Mouse (Mus musculus) midbrain, embryonic 15.5 days (tissue): ENCODE measurements at regions not wholly inside any gene's neighbourhood (a gene's known extent, or its start where the extent isn't known, plus 50 kb on each side); places are given as distances from the start of the nearest gene placed in this dataset.

ENCODE experiments used
- ATAC-seq: fragments of 200-750 bp; cut with Nextera tagmentation; replicated peaks from 2 replicates; pipeline ENCODE4 v1.8.0; 2017; ENCODE audit warnings: moderate TSS enrichment
- H3K27ac ChIP-seq: fragments of 300-500 bp; sonication (generic); 2 replicates; pipeline ENCODE4 v1.5.1; 2015; ENCODE audit warnings: mild to moderate bottlenecking, inconsistent platforms
- H3K27me3 ChIP-seq: fragments of 300-500 bp; sonication (generic); replicated peaks from 2 replicates; pipeline ENCODE4 v1.6.1; 2015; ENCODE audit warnings: inconsistent platforms
- H3K36me3 ChIP-seq: fragments of 300-500 bp; sonication (generic); replicated peaks from 2 replicates; pipeline ENCODE4 v1.6.1; 2015; ENCODE audit warnings: inconsistent platforms
- H3K4me1 ChIP-seq: fragments of 300-500 bp; sonication (generic); 2 replicates; pipeline ENCODE4 v1.6.1; 2015; ENCODE audit warnings: inconsistent platforms
- H3K4me2 ChIP-seq: fragments of 300-500 bp; sonication (generic); 2 replicates; pipeline ENCODE4 v1.6.1; 2015; ENCODE audit warnings: inconsistent platforms, mild to moderate bottlenecking, moderate library complexity
- H3K4me3 ChIP-seq: fragments of 300-500 bp; sonication (generic); 2 replicates; pipeline ENCODE4 v1.5.1; 2015; ENCODE audit warnings: mild to moderate bottlenecking, inconsistent platforms
- H3K9ac ChIP-seq: fragments of 300-500 bp; sonication (generic); 2 replicates; pipeline ENCODE4 v1.6.1; 2015; ENCODE audit warnings: mild to moderate bottlenecking, inconsistent platforms
- H3K9me3 ChIP-seq: fragments of 300-500 bp; sonication (generic); 2 replicates; pipeline ENCODE4 v1.6.1; 2016; ENCODE audit warnings: inconsistent platforms
- WGBS: fragments of 180-500 bp; shearing (Covaris S2); methylation state at CpG from one replicate; pipeline ENCODE4 v1.1.7; 2015; ENCODE audit warnings: mixed read lengths; 5-methylcytosine and 5-hydroxymethylcytosine counted together

GRCm38 (mm10) chr1:42167790-42168572 lies 527.6 kb upstream of the Pou3f3 start:
- WGBS, result 90% methylated on average over 7 of the region's 7 CpGs
- Histone ChIP-seq H3K27me3 (no peaks in the 10 kb centered on the region), H3K4me3 (no peak overlapping the region), H3K36me3 (no peaks in the 10 kb centered on the region), H3K27ac (no peak overlapping the region), H3K4me2 (no peak overlapping the region), H3K4me1 (no peaks in the 10 kb centered on the region), H3K9ac (no peak overlapping the region), H3K9me3 (no peaks in the 10 kb centered on the region)
- no peak for ATAC-seq

GRCm38 (mm10) chr1:42169505-42169904 lies 526.1 kb upstream of the Pou3f3 start:
- WGBS, result 85% methylated on average over 3 of the region's 3 CpGs
- H3K4me2 ChIP-seq, result no peak overlapping the region
- H3K9me3 ChIP-seq, result no peaks in the 10 kb centered on the region
- no peaks in the 10 kb centered on the region for H3K36me3 ChIP-seq
- ATAC-seq, result no peak
- H3K4me1 ChIP-seq, result no peaks in the 10 kb centered on the region
- H3K27me3 ChIP-seq, result no peaks in the 10 kb centered on the region
- no peak overlapping the region for H3K27ac ChIP-seq
- H3K9ac ChIP-seq, result no peak overlapping the region
- no peak overlapping the region for H3K4me3 ChIP-seq

DNA sequence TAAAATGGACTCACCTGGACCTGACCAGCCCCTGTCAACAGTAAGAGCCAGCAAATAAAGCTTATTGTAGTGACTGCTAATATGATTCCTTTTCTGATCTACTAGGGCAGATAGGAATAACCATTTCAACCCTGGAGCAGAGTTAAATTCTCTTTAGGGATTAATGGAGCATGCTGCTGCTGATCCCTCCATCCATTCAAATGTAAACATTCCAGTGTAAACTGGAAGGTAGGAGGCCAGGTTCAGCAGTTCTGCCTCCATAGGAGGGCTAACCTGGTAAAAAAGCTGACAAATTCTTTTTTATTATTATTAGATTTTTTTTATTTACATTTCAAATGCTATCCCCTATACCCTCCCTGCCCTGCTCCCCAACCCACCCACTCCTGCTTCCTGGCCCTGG lies 509.3 kb upstream of the Pou3f3 start:
- H3K9me3 ChIP-seq, result no peaks in the 10 kb centered on the region
- H3K4me2 ChIP-seq, result no peak overlapping the region
- no peaks in the 10 kb centered on the region for H3K27me3 ChIP-seq
- no peak overlapping the region for H3K4me3 ChIP-seq
- no peaks in the 10 kb centered on the region for H3K4me1 ChIP-seq
- no peak overlapping the region for H3K27ac ChIP-seq
- no peak for ATAC-seq
- no peak overlapping the region for H3K9ac ChIP-seq
- no peaks in the 10 kb centered on the region for H3K36me3 ChIP-seq

DNA sequence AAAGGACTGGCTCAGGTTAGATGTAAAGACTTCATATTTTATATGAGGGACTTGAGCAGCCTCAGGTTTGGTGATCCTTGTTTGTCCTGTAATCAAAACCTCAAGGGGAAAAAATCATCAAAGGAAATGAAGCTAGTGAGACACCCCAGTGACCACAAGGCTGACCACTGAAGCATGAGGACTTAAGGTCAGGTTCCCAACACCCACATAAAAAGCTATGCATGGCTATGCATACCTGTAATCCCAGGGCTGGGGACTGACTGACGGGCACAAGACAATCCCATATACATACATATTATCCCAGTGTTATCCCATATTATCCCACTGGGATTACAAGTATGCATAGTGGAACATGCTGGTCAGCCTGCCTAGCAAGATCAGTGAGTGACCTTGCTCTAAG lies 467.5 kb upstream of the Pou3f3 start:
- no peak overlapping the region for H3K9ac ChIP-seq
- ATAC-seq, result no peak
- H3K27ac ChIP-seq, result no peak overlapping the region
- H3K4me1 ChIP-seq, result peaks cover under 1% of the 10 kb centered on the region; the same call in 1 of the 2 replicates
- no peak overlapping the region for H3K4me2 ChIP-seq
- no peak overlapping the region for H3K4me3 ChIP-seq
- no peaks in the 10 kb centered on the region for H3K36me3 ChIP-seq
- H3K27me3 ChIP-seq, result no peaks in the 10 kb centered on the region
- no peaks in the 10 kb centered on the region for H3K9me3 ChIP-seq
- WGBS, result 77% methylated on average over 1 of the region's 1 CpGs

DNA sequence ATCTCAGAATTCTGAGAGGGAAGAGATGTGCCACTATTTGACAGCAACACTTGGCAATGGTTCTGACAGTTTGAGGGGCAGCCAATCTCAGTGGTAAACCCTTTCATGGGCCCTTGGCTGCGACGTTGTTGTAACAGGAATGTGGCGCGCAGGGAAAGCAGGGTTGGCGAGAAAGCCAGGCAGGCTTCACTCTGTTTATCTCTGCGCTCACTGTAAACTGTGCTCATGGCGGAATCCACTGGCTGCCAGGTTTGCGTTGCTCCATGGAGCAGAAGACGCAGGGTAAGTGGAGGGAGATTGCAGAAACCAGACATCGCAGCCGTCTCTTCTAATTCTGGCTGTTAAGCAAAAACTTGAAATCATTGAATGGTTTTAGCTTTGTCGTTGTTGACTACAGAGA lies 465.9 kb upstream of the Pou3f3 start:
- WGBS, result 61% methylated on average over 12 of the region's 12 CpGs
- Histone ChIP-seq H3K36me3 (no peaks in the 10 kb centered on the region), H3K27ac (peak overlapping the region; percentile 9; the same call in 1 of the 2 replicates), H3K9me3 (no peaks in the 10 kb centered on the region), H3K9ac (no peak overlapping the region), H3K4me2 (peak overlapping the region; percentile 9; the same call in 1 of the 2 replicates), H3K4me3 (no peak overlapping the region), H3K27me3 (no peaks in the 10 kb centered on the region), H3K4me1 (peaks cover 4% of the 10 kb centered on the region; the same call in 1 of the 2 replicates)
- peak; percentile 45 for ATAC-seq

DNA sequence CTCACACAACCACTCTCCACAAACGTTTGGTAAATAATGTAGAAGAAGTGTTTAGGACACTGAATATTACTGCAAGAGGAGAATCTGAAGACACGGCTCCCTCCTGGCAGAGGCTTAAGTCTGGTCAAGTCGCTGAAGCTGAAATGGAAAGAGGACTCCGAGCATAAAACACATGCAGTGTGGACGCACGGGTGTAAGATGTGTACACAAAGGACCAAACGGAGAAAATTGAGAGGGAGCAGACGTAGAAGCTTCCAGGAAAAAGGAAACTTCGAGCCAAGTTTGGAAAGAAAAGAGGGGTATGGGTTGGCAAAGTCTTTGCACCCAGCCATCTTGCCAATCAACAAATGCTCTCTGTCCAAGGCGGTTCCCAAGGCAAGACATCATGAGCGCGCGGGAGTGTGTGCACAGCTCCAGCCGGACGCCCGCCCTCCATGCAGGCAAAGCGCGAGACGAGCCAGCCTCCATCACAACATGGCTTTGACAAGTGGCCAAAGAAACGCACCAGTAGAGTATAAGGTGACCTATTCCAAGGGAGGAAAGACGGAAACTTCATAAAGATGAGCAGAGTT lies 465.0 kb upstream of the Pou3f3 start:
- Histone ChIP-seq H3K9me3 (no peaks in the 10 kb centered on the region), H3K4me2 (no peak overlapping the region), H3K36me3 (no peaks in the 10 kb centered on the region), H3K27me3 (no peaks in the 10 kb centered on the region), H3K27ac (no peak overlapping the region), H3K4me1 (peaks cover 4% of the 10 kb centered on the region; the same call in 1 of the 2 replicates), H3K9ac (no peak overlapping the region), H3K4me3 (no peak overlapping the region)
- ATAC-seq, result peak; percentile 51; the same call in 1 of the 2 replicates
- 81% methylated on average over 21 of the region's 21 CpGs for WGBS

GRCm38 (mm10) chr1:42231091-42231490 lies 464.5 kb upstream of the Pou3f3 start:
- Histone ChIP-seq H3K4me1 (peaks cover 4% of the 10 kb centered on the region; the same call in 1 of the 2 replicates), H3K27me3 (no peaks in the 10 kb centered on the region), H3K4me3 (no peak overlapping the region), H3K9me3 (no peaks in the 10 kb centered on the region), H3K27ac (no peak overlapping the region), H3K4me2 (no peak overlapping the region), H3K36me3 (no peaks in the 10 kb centered on the region), H3K9ac (no peak overlapping the region)
- 64% methylated on average over 5 of the region's 5 CpGs for WGBS
- peak; percentile 21; the same call in 1 of the 2 replicates for ATAC-seq

GRCm38 (mm10) chr1:42231897-42232296 lies 463.7 kb upstream of the Pou3f3 start:
- 90% methylated on average over 5 of the region's 5 CpGs for WGBS
- Histone ChIP-seq H3K4me2 (no peak overlapping the region), H3K9me3 (no peaks in the 10 kb centered on the region), H3K4me1 (peaks cover 4% of the 10 kb centered on the region; the same call in 1 of the 2 replicates), H3K36me3 (no peaks in the 10 kb centered on the region), H3K4me3 (no peak overlapping the region), H3K27me3 (no peaks in the 10 kb centered on the region), H3K9ac (no peak overlapping the region), H3K27ac (no peak overlapping the region)
- no peak for ATAC-seq

DNA sequence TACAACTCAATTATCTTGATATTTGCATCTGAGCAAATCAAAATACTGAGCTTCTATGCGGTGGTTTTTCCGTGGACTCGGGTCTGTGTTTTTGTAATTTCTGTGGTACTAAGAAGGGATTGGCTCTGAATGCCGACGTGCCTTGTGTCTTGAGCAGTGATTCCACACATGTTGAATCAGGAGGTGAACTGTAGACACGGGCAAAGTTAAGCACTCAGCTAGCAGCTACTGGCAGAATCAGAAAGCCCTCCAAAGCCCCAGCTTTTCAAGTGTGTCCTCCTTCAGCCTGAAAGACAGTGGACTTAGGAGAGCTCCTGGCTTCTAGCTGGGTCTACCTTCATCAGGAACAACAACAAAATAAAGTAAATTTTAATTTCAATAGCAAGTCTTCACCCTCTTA lies 462.9 kb upstream of the Pou3f3 start:
- Histone ChIP-seq H3K27me3 (no peaks in the 10 kb centered on the region), H3K36me3 (no peaks in the 10 kb centered on the region), H3K4me1 (peaks cover 4% of the 10 kb centered on the region; the same call in 1 of the 2 replicates), H3K9ac (no peak overlapping the region), H3K4me3 (no peak overlapping the region), H3K4me2 (no peak overlapping the region), H3K27ac (no peak overlapping the region), H3K9me3 (no peaks in the 10 kb centered on the region)
- WGBS, result 58% methylated on average over 6 of the region's 6 CpGs
- no peak for ATAC-seq

GRCm38 (mm10) chr1:42233289-42233688 lies 462.3 kb upstream of the Pou3f3 start:
- ATAC-seq, result peak; percentile 78
- H3K4me3 ChIP-seq, result no peak overlapping the region
- no peak overlapping the region; the same call in 1 of the 2 replicates for H3K27ac ChIP-seq
- H3K4me1 ChIP-seq, result peaks cover 4% of the 10 kb centered on the region; the same call in 1 of the 2 replicates
- no peak overlapping the region for H3K9ac ChIP-seq
- H3K27me3 ChIP-seq, result no peaks in the 10 kb centered on the region
- WGBS, result 8% methylated on average over 10 of the region's 10 CpGs
- H3K4me2 ChIP-seq, result no peak overlapping the region
- H3K36me3 ChIP-seq, result no peaks in the 10 kb centered on the region
- no peaks in the 10 kb centered on the region for H3K9me3 ChIP-seq

DNA sequence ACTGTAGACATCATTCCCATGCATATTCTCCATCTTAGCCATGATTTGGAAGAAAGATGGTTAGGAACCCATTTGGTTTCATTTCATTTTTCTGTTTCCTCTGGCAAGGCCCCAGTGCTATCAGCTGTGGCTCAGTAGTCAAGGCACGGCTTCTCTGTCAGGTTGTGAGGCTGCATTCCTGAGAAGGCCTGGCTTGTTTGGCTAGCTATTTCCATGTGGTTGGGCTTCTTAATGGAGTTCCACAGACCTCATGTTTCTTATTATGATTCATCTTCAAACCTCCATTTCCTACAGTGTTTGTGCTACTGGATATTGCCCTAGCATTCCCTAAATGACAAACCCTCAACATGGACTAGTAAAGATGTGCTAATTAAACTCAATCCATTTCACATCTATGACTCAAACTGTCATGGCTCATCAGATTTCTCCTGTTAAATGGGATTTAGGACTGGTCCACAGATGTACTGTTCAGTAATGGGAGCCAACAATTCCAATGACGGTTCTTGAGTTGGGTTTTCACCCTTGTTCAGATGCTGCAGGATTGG lies 459.0 kb upstream of the Pou3f3 start:
- Histone ChIP-seq H3K9me3 (no peaks in the 10 kb centered on the region), H3K9ac (no peak overlapping the region), H3K27ac (no peak overlapping the region), H3K4me3 (no peak overlapping the region), H3K36me3 (no peaks in the 10 kb centered on the region), H3K4me2 (no peak overlapping the region), H3K4me1 (peaks cover 6% of the 10 kb centered on the region; the same call in 1 of the 2 replicates), H3K27me3 (no peaks in the 10 kb centered on the region)
- WGBS, result 91% methylated on average over 2 of the region's 2 CpGs
- no peak for ATAC-seq

DNA sequence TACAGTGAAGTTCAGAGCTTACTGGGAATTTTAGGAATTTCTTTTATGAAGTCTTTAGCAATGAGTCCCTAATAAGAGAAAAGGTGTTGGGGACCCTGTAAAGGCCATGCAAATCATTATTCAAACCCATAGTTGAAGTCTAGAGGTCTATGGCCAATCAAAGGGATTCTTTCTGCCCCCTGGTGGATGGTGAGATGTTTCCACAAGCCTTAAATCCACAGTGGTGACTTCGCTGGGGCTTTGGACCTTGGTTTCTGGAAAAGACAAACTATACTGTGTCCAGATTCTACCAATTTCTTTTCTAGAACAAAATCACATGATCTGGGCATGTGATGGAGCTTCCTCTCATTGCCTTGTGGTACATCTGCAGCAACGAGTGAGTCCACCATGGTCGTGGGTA lies 457.2 kb upstream of the Pou3f3 start:
- H3K36me3 ChIP-seq, result no peaks in the 10 kb centered on the region
- 91% methylated on average over 3 of the region's 3 CpGs for WGBS
- ATAC-seq, result no peak
- H3K4me2 ChIP-seq, result no peak overlapping the region
- H3K4me1 ChIP-seq, result peaks cover 15% of the 10 kb centered on the region
- H3K27ac ChIP-seq, result no peak overlapping the region
- H3K4me3 ChIP-seq, result no peak overlapping the region
- no peaks in the 10 kb centered on the region for H3K27me3 ChIP-seq
- H3K9ac ChIP-seq, result no peak overlapping the region
- no peaks in the 10 kb centered on the region for H3K9me3 ChIP-seq
